Mouse (Mus musculus) adrenal gland, postnatal 0 days (tissue): ENCODE results near the gene 1810024B03Rik. TPM values are rescaled to one million over a fixed set of nuclear protein-coding genes. Genes with fewer than 3 reads are reported as not detected.

Experiments used
- polyA plus RNA-seq: library from polyadenylated mRNA; unstranded; fragments of >200 nt; fragmentation: Nextera tagmentation; extraction: Ambion mirVana; gene quantifications from 2 replicates; pipeline ENCODE4 v1.2.1, GENCODE M21; 2015

The 1810024B03Rik gene
- 4.8 and 5.7 TPM in 2 replicates for polyA plus RNA-seq

GRCm38 (mm10) chr2:127207547-127208451 lies at the start of gene 1810024B03Rik, which contains the start of gene Snrnp200:
Gene 1810024B03Rik, minus strand, starts transcription at chr2:127208280.
Gene Snrnp200, plus strand, starts transcription at chr2:127208386.

GRCm38 (mm10) chr2:127247592-127248333 lies 39.7 kb upstream of the 1810024B03Rik start, which contains the start of the genes Ciao1 and Tmem127:
Gene Ciao1, minus strand, starts transcription at chr2:127247816.
Gene Tmem127, plus strand, starts transcription at chr2:127247908.

GRCm38 (mm10) chr2:127143158-127144063 lies 64.7 kb downstream of the 1810024B03Rik start, which contains the start of gene Itpripl1:
Gene Itpripl1, minus strand, starts transcription at chr2:127143442.

Other genes with a start within 250 kb of the 1810024B03Rik start
- gene Ap4e1, start 199.6 kb downstream of the 1810024B03Rik start, polyA plus RNA-seq = 5.4 and 6.6 TPM in 2 replicates
- gene Blvra, start 137.6 kb downstream of the 1810024B03Rik start, polyA plus RNA-seq = 52.9 and 55.5 TPM in 2 replicates
- 15.4 and 18.2 TPM in 2 replicates for gene Ncaph, start 74.3 kb downstream of the 1810024B03Rik start, polyA plus RNA-seq
- gene Itpripl1, start 64.8 kb downstream of the 1810024B03Rik start, polyA plus RNA-seq = 10.5 and 11.5 TPM in 2 replicates
- 18.6 and 21.2 TPM in 2 replicates for gene Snrnp200, start 106 bp upstream of the 1810024B03Rik start, polyA plus RNA-seq
- gene Ciao1, start 39.5 kb upstream of the 1810024B03Rik start, polyA plus RNA-seq = 70.2 and 86.0 TPM in 2 replicates
- gene Tmem127, start 39.6 kb upstream of the 1810024B03Rik start, polyA plus RNA-seq = 32.7 and 33.1 TPM in 2 replicates
- gene Stard7, start 61.9 kb upstream of the 1810024B03Rik start, polyA plus RNA-seq = 45.3 and 78.6 TPM in 2 replicates
- gene Dusp2, start 127.9 kb upstream of the 1810024B03Rik start, polyA plus RNA-seq = 2.6 TPM in 2 replicates
- not detected in 2 replicates for gene Astl, start 130.4 kb upstream of the 1810024B03Rik start, polyA plus RNA-seq
- 1.6 and 1.9 TPM in 2 replicates for gene Adra2b, start 154.9 kb upstream of the 1810024B03Rik start, polyA plus RNA-seq
- gene Gpat2, start 216.9 kb upstream of the 1810024B03Rik start, polyA plus RNA-seq = 0.12 and 0.17 TPM in 2 replicates
- 52.3 and 83.2 TPM in 2 replicates for gene Fahd2a, start 236.3 kb upstream of the 1810024B03Rik start, polyA plus RNA-seq